Mouse (Mus musculus): Measurements from ENCODE around the gene Shroom4. TPM values are rescaled to one million over a fixed set of nuclear protein-coding genes. Genes with fewer than 3 reads are reported as not detected.

Gene Shroom4
- polyA plus RNA-seq, 1 experiment from 2014 or later: 5.3 TPM

DNA sequence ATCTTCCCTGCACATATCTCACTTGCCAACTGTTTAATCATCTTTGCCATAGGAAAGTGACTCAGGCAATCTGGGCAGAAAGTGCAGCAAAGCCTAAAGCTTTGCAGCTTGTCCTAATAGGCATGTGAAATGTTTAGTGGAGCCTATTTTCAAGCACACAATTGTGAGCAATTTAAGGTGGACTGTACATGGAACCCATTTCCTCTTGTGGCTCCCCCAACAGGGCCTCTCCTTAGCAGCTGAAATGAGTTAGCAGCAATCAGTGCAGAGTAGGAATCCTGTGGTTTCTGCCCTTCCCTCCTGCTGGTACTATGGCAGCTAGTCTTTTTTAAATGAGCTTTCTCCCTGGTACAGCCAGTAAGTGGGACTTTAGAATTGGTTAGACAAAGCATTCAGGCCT lies 95.8 kb downstream of the Shroom4 start:
- Histone ChIP-seq H3K9ac (ENCODE audit: low read length) (no peak overlapping the region), H3K27me3 (ENCODE audit: control insufficient read depth, insufficient read depth, low read length) (no peaks in the 10 kb centered on the region), H3K4me3 (ENCODE audit: control insufficient read depth in 1 of 2, insufficient read depth in 1 of 2, low read depth in 1 of 2, low read length in 2 of 2) (no peak overlapping the region), H3K36me3 (ENCODE audit: control insufficient read depth, insufficient read depth, low read length) (no peaks in the 10 kb centered on the region), H3K9me3 (ENCODE audit: control insufficient read depth, low read length) (no peaks in the 10 kb centered on the region), H3K27ac (replicated peaks in 1 of 2; ENCODE audit: control insufficient read depth in 1 of 2, insufficient read depth in 1 of 2, low read depth in 2 of 2, low read length in 2 of 2) (no peak overlapping the region), H3K4me2 (ENCODE audit: low read length) (no peak overlapping the region), H3K4me1 (ENCODE audit: control insufficient read depth in 2 of 2, insufficient read depth in 2 of 2, low read length in 2 of 2) (no peaks in the 10 kb centered on the region)
- no peak for ATAC-seq (ENCODE audit: insufficient number of reproducible peaks, insufficient read depth, low FRiP score, low read depth)

GRCm38 (mm10) chrX:6496374-6496773 lies 96.7 kb downstream of the Shroom4 start:
- Histone ChIP-seq H3K9ac (ENCODE audit: low read length) (no peak overlapping the region), H3K9me3 (ENCODE audit: control insufficient read depth, low read length) (no peaks in the 10 kb centered on the region), H3K4me1 (ENCODE audit: control insufficient read depth in 2 of 2, insufficient read depth in 2 of 2, low read length in 2 of 2) (no peaks in the 10 kb centered on the region), H3K4me2 (ENCODE audit: low read length) (no peak overlapping the region), H3K27ac (replicated peaks in 1 of 2; ENCODE audit: control insufficient read depth in 1 of 2, insufficient read depth in 1 of 2, low read depth in 2 of 2, low read length in 2 of 2) (no peak overlapping the region), H3K4me3 (ENCODE audit: control insufficient read depth in 1 of 2, insufficient read depth in 1 of 2, low read depth in 1 of 2, low read length in 2 of 2) (no peak overlapping the region), H3K27me3 (ENCODE audit: control insufficient read depth, insufficient read depth, low read length) (no peaks in the 10 kb centered on the region), H3K36me3 (ENCODE audit: control insufficient read depth, insufficient read depth, low read length) (no peaks in the 10 kb centered on the region)
- 34% methylated on average over 2 of the region's 2 CpGs for WGBS
- ATAC-seq (ENCODE audit: insufficient number of reproducible peaks, insufficient read depth, low FRiP score, low read depth): no peak

GRCm38 (mm10) chrX:6501850-6502249 lies 102.2 kb downstream of the Shroom4 start:
- Histone ChIP-seq H3K36me3 (ENCODE audit: control insufficient read depth, insufficient read depth, low read length) (no peaks in the 10 kb centered on the region), H3K4me3 (ENCODE audit: control insufficient read depth in 1 of 2, insufficient read depth in 1 of 2, low read depth in 1 of 2, low read length in 2 of 2) (no peak overlapping the region), H3K27ac (replicated peaks in 1 of 2; ENCODE audit: control insufficient read depth in 1 of 2, insufficient read depth in 1 of 2, low read depth in 2 of 2, low read length in 2 of 2) (no peak overlapping the region), H3K27me3 (ENCODE audit: control insufficient read depth, insufficient read depth, low read length) (no peaks in the 10 kb centered on the region), H3K9me3 (ENCODE audit: control insufficient read depth, low read length) (no peaks in the 10 kb centered on the region), H3K4me2 (ENCODE audit: low read length) (no peak overlapping the region), H3K4me1 (ENCODE audit: control insufficient read depth in 2 of 2, insufficient read depth in 2 of 2, low read length in 2 of 2) (no peaks in the 10 kb centered on the region), H3K9ac (ENCODE audit: low read length) (no peak overlapping the region)
- no peak for ATAC-seq (ENCODE audit: insufficient number of reproducible peaks, insufficient read depth, low FRiP score, low read depth)
- WGBS: 52% methylated on average over 1 of the region's 1 CpGs

GRCm38 (mm10) chrX:6517217-6517616 lies 117.6 kb downstream of the Shroom4 start:
- 62% methylated on average over 3 of the region's 3 CpGs for WGBS
- no peak for ATAC-seq (ENCODE audit: insufficient number of reproducible peaks, insufficient read depth, low FRiP score, low read depth)
- H3K36me3 ChIP-seq (ENCODE audit: control insufficient read depth, insufficient read depth, low read length): no peaks in the 10 kb centered on the region

GRCm38 (mm10) chrX:6518421-6518820 lies 118.8 kb downstream of the Shroom4 start:
- Histone ChIP-seq H3K27me3 (ENCODE audit: control insufficient read depth, insufficient read depth, low read length) (no peaks in the 10 kb centered on the region), H3K27ac (replicated peaks in 1 of 2; ENCODE audit: control insufficient read depth in 1 of 2, insufficient read depth in 1 of 2, low read depth in 2 of 2, low read length in 2 of 2) (no peak overlapping the region), H3K4me3 (ENCODE audit: control insufficient read depth in 1 of 2, insufficient read depth in 1 of 2, low read depth in 1 of 2, low read length in 2 of 2) (no peak overlapping the region), H3K9ac (ENCODE audit: low read length) (no peak overlapping the region), H3K9me3 (ENCODE audit: control insufficient read depth, low read length) (no peaks in the 10 kb centered on the region), H3K4me2 (ENCODE audit: low read length) (no peak overlapping the region), H3K36me3 (ENCODE audit: control insufficient read depth, insufficient read depth, low read length) (no peaks in the 10 kb centered on the region), H3K4me1 (ENCODE audit: control insufficient read depth in 2 of 2, insufficient read depth in 2 of 2, low read length in 2 of 2) (no peaks in the 10 kb centered on the region)
- no peak for ATAC-seq (ENCODE audit: insufficient number of reproducible peaks, insufficient read depth, low FRiP score, low read depth)
- WGBS: 36% methylated on average over 2 of the region's 2 CpGs

More at GRCm38 (mm10) chrX:6517217-6517616, 117.6 kb downstream of the Shroom4 start:
- Histone ChIP-seq H3K9ac (ENCODE audit: low read length) (no peak overlapping the region), H3K4me3 (ENCODE audit: control insufficient read depth in 1 of 2, insufficient read depth in 1 of 2, low read depth in 1 of 2, low read length in 2 of 2) (no peak overlapping the region), H3K4me2 (ENCODE audit: low read length) (no peak overlapping the region), H3K27ac (replicated peaks in 1 of 2; ENCODE audit: control insufficient read depth in 1 of 2, insufficient read depth in 1 of 2, low read depth in 2 of 2, low read length in 2 of 2) (no peak overlapping the region), H3K27me3 (ENCODE audit: control insufficient read depth, insufficient read depth, low read length) (no peaks in the 10 kb centered on the region), H3K9me3 (ENCODE audit: control insufficient read depth, low read length) (no peaks in the 10 kb centered on the region), H3K4me1 (ENCODE audit: control insufficient read depth in 2 of 2, insufficient read depth in 2 of 2, low read length in 2 of 2) (no peaks in the 10 kb centered on the region)

- Histone ChIP-seq H3K4me1 (ENCODE audit: control insufficient read depth in 2 of 2, insufficient read depth in 2 of 2, low read length in 2 of 2) (no peaks in the 10 kb centered on the region), H3K36me3 (ENCODE audit: control insufficient read depth, insufficient read depth, low read length) (no peaks in the 10 kb centered on the region), H3K4me3 (ENCODE audit: control insufficient read depth in 1 of 2, insufficient read depth in 1 of 2, low read depth in 1 of 2, low read length in 2 of 2) (no peak overlapping the region), H3K9me3 (ENCODE audit: control insufficient read depth, low read length) (no peaks in the 10 kb centered on the region), H3K4me2 (ENCODE audit: low read length) (no peak overlapping the region), H3K27me3 (ENCODE audit: control insufficient read depth, insufficient read depth, low read length) (no peaks in the 10 kb centered on the region), H3K27ac (replicated peaks in 1 of 2; ENCODE audit: control insufficient read depth in 1 of 2, insufficient read depth in 1 of 2, low read depth in 2 of 2, low read length in 2 of 2) (no peak overlapping the region), H3K9ac (ENCODE audit: low read length) (no peak overlapping the region)
- 54% methylated on average over 2 of the region's 2 CpGs for WGBS
- no peak for ATAC-seq (ENCODE audit: insufficient number of reproducible peaks, insufficient read depth, low FRiP score, low read depth)
Observed at GRCm38 (mm10) chrX:6522935-6523334, 123.3 kb downstream of the Shroom4 start.

DNA sequence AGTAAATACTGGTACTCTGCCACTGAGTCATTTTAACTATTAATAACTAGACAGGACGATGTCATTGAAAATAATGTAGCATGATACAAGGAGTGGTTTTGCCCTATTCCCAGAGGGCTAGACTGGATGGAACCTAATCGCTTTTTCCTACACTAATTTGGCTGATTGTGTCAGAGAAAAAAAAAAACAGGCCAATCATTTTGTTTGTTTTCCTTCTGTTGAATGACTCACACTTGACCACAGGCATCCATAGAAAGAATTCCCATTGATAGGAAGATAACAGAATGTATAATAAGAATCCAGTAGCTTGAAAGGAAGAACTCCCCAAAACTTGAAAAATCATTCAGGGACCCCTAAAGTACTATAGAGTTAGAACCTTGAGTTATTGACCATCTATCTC lies 137.0 kb downstream of the Shroom4 start:
- no peak for ATAC-seq (ENCODE audit: insufficient number of reproducible peaks, insufficient read depth, low FRiP score, low read depth)
- no peaks in the 10 kb centered on the region for H3K9me3 ChIP-seq (ENCODE audit: control insufficient read depth, low read length)
- no peak overlapping the region for H3K4me2 ChIP-seq (ENCODE audit: low read length)

GRCm38 (mm10) chrX:6537689-6538088 lies 138.0 kb downstream of the Shroom4 start:
- Histone ChIP-seq H3K9me3 (ENCODE audit: control insufficient read depth, low read length) (no peaks in the 10 kb centered on the region), H3K27ac (replicated peaks in 1 of 2; ENCODE audit: control insufficient read depth in 1 of 2, insufficient read depth in 1 of 2, low read depth in 2 of 2, low read length in 2 of 2) (no peak overlapping the region), H3K4me1 (ENCODE audit: control insufficient read depth in 2 of 2, insufficient read depth in 2 of 2, low read length in 2 of 2) (no peaks in the 10 kb centered on the region), H3K9ac (ENCODE audit: low read length) (no peak overlapping the region), H3K36me3 (ENCODE audit: control insufficient read depth, insufficient read depth, low read length) (no peaks in the 10 kb centered on the region), H3K4me2 (ENCODE audit: low read length) (no peak overlapping the region), H3K27me3 (ENCODE audit: control insufficient read depth, insufficient read depth, low read length) (no peaks in the 10 kb centered on the region), H3K4me3 (ENCODE audit: control insufficient read depth in 1 of 2, insufficient read depth in 1 of 2, low read depth in 1 of 2, low read length in 2 of 2) (no peak overlapping the region)
- 54% methylated on average over 2 of the region's 2 CpGs for WGBS
- no peak for ATAC-seq (ENCODE audit: insufficient number of reproducible peaks, insufficient read depth, low FRiP score, low read depth)

More for the DNA sequence above, 137.0 kb downstream of the Shroom4 start:
- Histone ChIP-seq H3K36me3 (ENCODE audit: control insufficient read depth, insufficient read depth, low read length) (no peaks in the 10 kb centered on the region), H3K9ac (ENCODE audit: low read length) (no peak overlapping the region), H3K27ac (replicated peaks in 1 of 2; ENCODE audit: control insufficient read depth in 1 of 2, insufficient read depth in 1 of 2, low read depth in 2 of 2, low read length in 2 of 2) (no peak overlapping the region), H3K27me3 (ENCODE audit: control insufficient read depth, insufficient read depth, low read length) (no peaks in the 10 kb centered on the region), H3K4me1 (ENCODE audit: control insufficient read depth in 2 of 2, insufficient read depth in 2 of 2, low read length in 2 of 2) (no peaks in the 10 kb centered on the region), H3K4me3 (ENCODE audit: control insufficient read depth in 1 of 2, insufficient read depth in 1 of 2, low read depth in 1 of 2, low read length in 2 of 2) (no peak overlapping the region)
- 50% methylated on average over 2 of the region's 2 CpGs for WGBS
